Mouse (Mus musculus) kidney, adult 2 months (tissue): ENCODE measurements around the gene Thegl.

Experiments
- CTCF ChIP-seq: fragments of 200-500 bp; conservative IDR thresholded peaks from 2 replicates; pipeline ENCODE4 v1.5.1; 2011; ENCODE audit warnings: low read depth, mild to moderate bottlenecking, control low read depth, low read length, moderate library complexity, mixed read lengths; ENCODE audit not compliant: insufficient read depth, insufficient read length
- POLR2A ChIP-seq: fragments of 200-500 bp; IDR thresholded peaks from one replicate; pipeline ENCODE4 v1.6.1; 2011; ENCODE audit warnings: low read depth, low read length, control low read depth

DNA sequence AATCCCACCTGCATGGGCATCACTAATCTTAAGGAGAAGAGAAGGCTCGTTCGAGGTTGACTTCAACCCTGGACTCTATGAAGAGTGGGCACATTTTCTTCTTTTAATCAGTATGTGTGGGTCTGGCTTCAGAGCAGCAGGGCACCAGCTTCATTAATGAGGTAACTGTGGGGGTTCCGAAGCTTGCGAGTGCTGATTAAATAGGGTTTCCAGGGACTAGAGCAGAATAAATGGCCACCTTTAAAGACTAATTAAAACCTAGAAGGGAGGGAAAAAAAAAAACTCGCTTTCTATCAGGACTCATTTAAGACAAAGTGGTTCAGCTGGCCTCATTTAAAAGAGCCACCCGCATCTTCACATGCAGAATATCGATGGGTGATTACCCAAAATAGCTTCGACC is 74.1 kb downstream of the Thegl start:
- no peak for TF ChIP-seq CTCF
- TF ChIP-seq POLR2A = no peak
